Mouse (Mus musculus): ENCODE measurements around the gene Supt16.

DNA sequence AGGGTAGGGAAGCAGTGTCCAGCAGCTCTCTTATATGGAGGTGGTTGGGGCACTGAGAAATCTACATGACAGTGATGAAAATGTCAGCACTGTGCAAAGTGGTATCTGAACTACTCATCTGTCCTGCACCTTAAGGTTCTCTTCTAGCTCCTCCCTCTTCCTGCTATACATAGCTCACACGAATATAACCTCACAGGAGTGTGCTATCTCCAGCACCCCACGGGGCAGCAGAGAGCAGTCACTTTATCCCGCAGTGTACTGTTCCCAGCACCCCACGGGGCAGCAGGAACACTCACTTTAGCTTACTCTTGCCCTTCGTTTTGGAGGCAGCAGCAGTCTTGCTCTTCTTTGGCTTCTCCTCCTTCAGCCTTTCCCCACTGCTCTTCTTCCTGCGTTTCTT is 35.0 kb upstream of the Supt16 start:
- no peak for TF ChIP-seq CTCF (IDR thresholded peaks at IDR 0.05; ENCODE audit: low read depth)
- TF ChIP-seq EP300 (IDR thresholded peaks at IDR 0.05; ENCODE audit: low read depth), result no peak

All from liver, postnatal 0 days (tissue).